Mouse (Mus musculus): ENCODE data around the gene Prdm16.

DNA sequence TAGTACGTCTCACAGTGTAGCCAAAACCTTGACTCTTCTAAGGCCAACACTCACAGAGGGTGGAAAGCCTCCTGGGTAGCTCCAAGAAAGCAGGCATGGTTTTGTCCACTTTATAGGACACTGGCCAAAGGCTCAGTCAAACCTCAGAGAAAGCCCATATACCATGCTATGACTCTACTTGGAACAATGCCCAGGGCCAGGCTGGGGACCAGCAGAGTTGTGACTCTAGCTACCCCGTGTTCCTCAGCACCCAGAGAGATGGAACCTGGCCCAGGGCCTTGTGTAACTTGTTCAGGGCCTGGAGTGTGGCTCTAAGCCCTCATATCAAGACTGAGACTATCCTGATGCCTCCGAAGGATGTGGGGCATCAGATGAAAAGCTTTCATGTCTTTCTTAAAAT, 178.9 kb downstream of the Prdm16 start:
- TF ChIP-seq POLR2A (IDR thresholded peaks at IDR 0.05; ENCODE audit: low read depth, low read length) (no peak), CTCF (IDR thresholded peaks at IDR 0.05; ENCODE audit: extremely low read depth, insufficient read depth, insufficient read length, insufficient replicate concordance) (no peak)
